Mouse (Mus musculus): Measurements from ENCODE around the gene Glyctk. TPM values are rescaled to one million over a fixed set of nuclear protein-coding genes. Genes with fewer than 3 reads are reported as not detected.

Glyctk gene
- polyA plus RNA-seq, 1 experiment, result 0.58 TPM

DNA sequence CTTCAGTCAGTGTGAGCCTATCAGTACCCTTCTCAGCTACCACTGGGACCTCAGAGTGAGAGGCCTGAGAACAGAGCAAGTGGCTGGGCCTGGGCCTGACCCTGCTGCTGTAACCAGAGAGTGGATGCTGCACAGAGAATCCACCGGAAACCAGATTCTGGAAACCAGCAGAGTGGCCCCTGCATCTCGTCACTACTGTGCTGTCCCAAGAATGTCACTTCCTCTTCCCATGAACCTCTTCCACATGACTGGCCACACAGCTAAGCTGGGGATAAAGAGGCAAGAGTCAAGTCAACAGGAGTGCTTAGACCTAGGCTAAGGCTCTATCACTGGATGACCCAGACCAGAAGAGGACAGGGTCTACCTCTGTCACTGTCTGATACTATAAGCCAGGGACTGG, 28.9 kb downstream of the Glyctk start:
- Histone ChIP-seq H3K27ac (ENCODE audit: insufficient read depth, low read depth, low read length) (no peak overlapping the region), H3K4me3 (ENCODE audit: insufficient read depth, low read length) (no peak overlapping the region), H3K4me1 (ENCODE audit: control insufficient read depth, insufficient read depth, low read length) (no peaks in the 10 kb centered on the region)
- TF ChIP-seq POLR2A (IDR thresholded peaks at IDR 0.05; ENCODE audit: borderline replicate concordance, low read depth, low read length), result no peak
- no peak for TF ChIP-seq CTCF (IDR thresholded peaks at IDR 0.05; ENCODE audit: low read depth, low read length)

GRCm38 (mm10) chr9:106126786-106127251, 31.1 kb downstream of the Glyctk start:
- TF ChIP-seq CTCF (IDR thresholded peaks at IDR 0.05; ENCODE audit: low read depth, low read length), result no peak
- no peak for TF ChIP-seq POLR2A (IDR thresholded peaks at IDR 0.05; ENCODE audit: borderline replicate concordance, low read depth, low read length)
- no peak overlapping the region for H3K4me3 ChIP-seq (ENCODE audit: insufficient read depth, low read length)
- no peak overlapping the region for H3K27ac ChIP-seq (ENCODE audit: insufficient read depth, low read depth, low read length)
- no peaks in the 10 kb centered on the region for H3K4me1 ChIP-seq (ENCODE audit: control insufficient read depth, insufficient read depth, low read length)

GRCm38 (mm10) chr9:106123599-106123998, 34.3 kb downstream of the Glyctk start:
- Histone ChIP-seq H3K4me3 (ENCODE audit: insufficient read depth, low read length) (no peak overlapping the region), H3K4me1 (ENCODE audit: control insufficient read depth, insufficient read depth, low read length) (no peaks in the 10 kb centered on the region), H3K27ac (ENCODE audit: insufficient read depth, low read depth, low read length) (no peak overlapping the region)
- TF ChIP-seq POLR2A (IDR thresholded peaks at IDR 0.05; ENCODE audit: borderline replicate concordance, low read depth, low read length) (no peak), CTCF (IDR thresholded peaks at IDR 0.05; ENCODE audit: low read depth, low read length) (no peak)

GRCm38 (mm10) chr9:106119075-106119474, 38.9 kb downstream of the Glyctk start:
- H3K4me1 ChIP-seq (ENCODE audit: control insufficient read depth, insufficient read depth, low read length), result no peaks in the 10 kb centered on the region
- TF ChIP-seq CTCF (IDR thresholded peaks at IDR 0.05; ENCODE audit: low read depth, low read length) (no peak), POLR2A (IDR thresholded peaks at IDR 0.05; ENCODE audit: borderline replicate concordance, low read depth, low read length) (no peak)
- H3K27ac ChIP-seq (ENCODE audit: insufficient read depth, low read depth, low read length), result no peak overlapping the region
- H3K4me3 ChIP-seq (ENCODE audit: insufficient read depth, low read length), result no peak overlapping the region

- Histone ChIP-seq H3K4me1 (ENCODE audit: control insufficient read depth, insufficient read depth, low read length) (no peaks in the 10 kb centered on the region), H3K27ac (ENCODE audit: insufficient read depth, low read depth, low read length) (no peak overlapping the region), H3K4me3 (ENCODE audit: insufficient read depth, low read length) (no peak overlapping the region)
- no peak for TF ChIP-seq POLR2A (IDR thresholded peaks at IDR 0.05; ENCODE audit: borderline replicate concordance, low read depth, low read length)
- no peak for TF ChIP-seq CTCF (IDR thresholded peaks at IDR 0.05; ENCODE audit: low read depth, low read length)
These were observed 42.0 kb downstream of the Glyctk start for GRCm38 (mm10) chr9:106115801-106116424.

DNA sequence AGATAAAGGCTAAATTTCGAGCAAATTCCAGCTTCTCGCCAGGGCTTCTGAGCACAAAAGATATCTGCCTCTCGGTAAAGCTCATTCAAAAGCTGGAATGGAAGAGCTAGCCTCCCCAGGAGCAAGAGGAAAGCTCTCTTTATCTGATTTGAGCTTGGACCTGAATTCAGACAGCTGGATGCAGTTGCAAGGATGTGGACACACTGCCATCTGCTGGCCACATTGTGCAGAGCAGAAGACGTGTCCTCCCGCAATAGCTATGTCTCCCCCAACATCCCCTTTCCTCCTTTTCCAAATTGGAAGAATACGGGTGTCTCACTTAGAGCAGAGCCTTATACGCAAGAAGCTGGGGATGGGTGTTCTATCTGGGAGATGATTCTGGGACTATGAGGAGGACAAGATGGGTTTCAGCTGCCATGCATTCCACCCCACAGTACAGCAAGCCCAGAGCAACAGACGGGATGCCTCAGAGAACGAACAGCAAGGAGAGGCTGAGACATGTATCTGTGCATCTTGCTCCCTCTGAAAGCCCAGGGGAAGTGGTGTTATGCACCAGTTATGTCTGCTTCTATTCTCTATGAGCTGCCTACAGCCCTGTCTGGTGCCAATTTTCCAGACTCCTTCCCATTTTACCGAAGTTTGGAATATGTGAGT, 45.0 kb downstream of the Glyctk start:
- no peak for TF ChIP-seq POLR2A (IDR thresholded peaks at IDR 0.05; ENCODE audit: borderline replicate concordance, low read depth, low read length)
- no peak for TF ChIP-seq CTCF (IDR thresholded peaks at IDR 0.05; ENCODE audit: low read depth, low read length)
- no peak overlapping the region for H3K27ac ChIP-seq (ENCODE audit: insufficient read depth, low read depth, low read length)
- no peak overlapping the region for H3K4me3 ChIP-seq (ENCODE audit: insufficient read depth, low read length)
- H3K4me1 ChIP-seq (ENCODE audit: control insufficient read depth, insufficient read depth, low read length), result no peaks in the 10 kb centered on the region

DNA sequence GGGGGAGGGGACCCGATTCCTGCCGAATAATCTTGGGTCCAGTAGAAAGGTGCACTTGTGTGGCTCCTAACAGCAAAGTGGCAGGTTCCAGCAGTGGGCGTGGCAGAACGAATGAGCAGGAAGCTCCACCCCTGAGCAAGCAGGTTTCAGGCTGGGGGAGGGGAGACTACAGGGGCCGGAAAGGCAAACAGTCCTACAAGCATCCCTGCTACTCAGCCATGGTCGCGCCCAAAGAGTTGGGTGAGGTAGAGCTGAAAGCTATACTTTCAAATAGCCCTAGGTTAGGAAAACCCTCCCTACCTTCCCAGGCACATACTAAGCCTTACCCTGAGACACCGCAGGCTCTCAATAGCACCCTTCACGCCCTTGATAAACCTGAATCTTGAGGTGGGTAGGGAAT, 51.7 kb downstream of the Glyctk start:
- no peak overlapping the region for H3K27ac ChIP-seq (ENCODE audit: insufficient read depth, low read depth, low read length)
- TF ChIP-seq POLR2A (IDR thresholded peaks at IDR 0.05; ENCODE audit: borderline replicate concordance, low read depth, low read length) (no peak), CTCF (IDR thresholded peaks at IDR 0.05; ENCODE audit: low read depth, low read length) (no peak)
- H3K4me3 ChIP-seq (ENCODE audit: insufficient read depth, low read length), result no peak overlapping the region
- no peaks in the 10 kb centered on the region for H3K4me1 ChIP-seq (ENCODE audit: control insufficient read depth, insufficient read depth, low read length)

- no peaks in the 10 kb centered on the region for H3K4me1 ChIP-seq (ENCODE audit: control insufficient read depth, insufficient read depth, low read length)
- TF ChIP-seq CTCF (IDR thresholded peaks at IDR 0.05; ENCODE audit: low read depth, low read length) (no peak), POLR2A (IDR thresholded peaks at IDR 0.05; ENCODE audit: borderline replicate concordance, low read depth, low read length) (no peak)
- H3K27ac ChIP-seq (ENCODE audit: insufficient read depth, low read depth, low read length), result no peak overlapping the region
- H3K4me3 ChIP-seq (ENCODE audit: insufficient read depth, low read length), result no peak overlapping the region
These were observed 53.5 kb downstream of the Glyctk start for GRCm38 (mm10) chr9:106104401-106104800.

Other genes starting within 250 kb of the Glyctk start
- not detected in 2 replicates for gene Col6a5, start 197.5 kb downstream of the Glyctk start, polyA plus RNA-seq (2012; ENCODE audit: insufficient read depth, insufficient read length, missing spikeins)
- not detected in 2 replicates for gene Col6a4, start 61.4 kb downstream of the Glyctk start, polyA plus RNA-seq (2012; ENCODE audit: insufficient read depth, insufficient read length, missing spikeins)
- gene Wdr82, start 12.8 kb upstream of the Glyctk start, polyA plus RNA-seq (2012; ENCODE audit: insufficient read depth, insufficient read length, missing spikeins), result 30.8 and 37.0 TPM in 2 replicates
- 41.5 and 42.6 TPM in 2 replicates for gene Ppm1m, start 41.6 kb upstream of the Glyctk start, polyA plus RNA-seq (2012; ENCODE audit: insufficient read depth, insufficient read length, missing spikeins)
- gene Twf2, start 45.0 kb upstream of the Glyctk start, polyA plus RNA-seq (2012; ENCODE audit: insufficient read depth, insufficient read length, missing spikeins), result 99.0 and 113 TPM in 2 replicates
- 41.6 and 61.6 TPM in 2 replicates for gene Tlr9, start 64.5 kb upstream of the Glyctk start, polyA plus RNA-seq (2012; ENCODE audit: insufficient read depth, insufficient read length, missing spikeins)
- 67.2 and 70.5 TPM in 2 replicates for gene Alas1, start 90.5 kb upstream of the Glyctk start, polyA plus RNA-seq (2012; ENCODE audit: insufficient read depth, insufficient read length, missing spikeins)
- gene Poc1a, start 122.9 kb upstream of the Glyctk start, polyA plus RNA-seq (2012; ENCODE audit: insufficient read depth, insufficient read length, missing spikeins), result 8.3 and 13.7 TPM in 2 replicates
- gene Dusp7, start 210.5 kb upstream of the Glyctk start, polyA plus RNA-seq (2012; ENCODE audit: insufficient read depth, insufficient read length, missing spikeins), result 122 and 129 TPM in 2 replicates